Mouse (Mus musculus) G1E (cell line): Measurements from ENCODE around the gene Kcnc1. TPM values are rescaled to one million over a fixed set of nuclear protein-coding genes. Genes with fewer than 3 reads are reported as not detected.
A peak's percentile ranks its signal among the peaks of the same experiment; 100 is the strongest.

ENCODE experiments used
- ATAC-seq: 2 replicates; pipeline ENCODE4 v1.8.0; 2016; ENCODE audit warnings: mild to moderate bottlenecking; ENCODE audit not compliant: insufficient number of reproducible peaks, poor library complexity, low FRiP score, severe bottlenecking; ENCODE audit errors: extremely low read depth
- DNase-seq: peaks from one replicate; pipeline ENCODE4 v3.0.0; 2012; ENCODE audit warnings: low spot score
- H3K27me3 ChIP-seq: 2 replicates; pipeline ENCODE4 v1.6.1; 2012; ENCODE audit warnings: mild to moderate bottlenecking, low read length, inconsistent platforms; ENCODE audit not compliant: insufficient read depth
- H3K36me3 ChIP-seq: replicated peaks from 2 replicates; pipeline ENCODE3; 2012; ENCODE audit warnings: mild to moderate bottlenecking, inconsistent platforms
- H3K4me1 ChIP-seq: 2 replicates; pipeline ENCODE4 v1.6.1; 2012; ENCODE audit warnings: low read depth, low read length, inconsistent platforms, mixed read lengths; ENCODE audit not compliant: insufficient read depth
- H3K4me3 ChIP-seq: 2 replicates; pipeline ENCODE4 v1.5.1; 2012; ENCODE audit warnings: low read depth, mild to moderate bottlenecking, inconsistent platforms, low read length, moderate library complexity, mixed read lengths
- H3K9me3 ChIP-seq: replicated peaks from 2 replicates; pipeline ENCODE4 v1.6.1; 2012; ENCODE audit warnings: inconsistent platforms
- CTCF ChIP-seq: IDR thresholded peaks from 2 replicates; pipeline ENCODE4 v1.5.1; 2012; ENCODE audit warnings: low read depth, low read length, inconsistent platforms, mixed read lengths
- GATA1 ChIP-seq: IDR thresholded peaks from 2 replicates; pipeline ENCODE4 v1.6.1; 2012; ENCODE audit warnings: borderline replicate concordance, low read length, inconsistent platforms, mixed read lengths
- GATA2 ChIP-seq: IDR thresholded peaks from 2 replicates; pipeline ENCODE4 v1.6.1; 2012; ENCODE audit warnings: low read depth, low read length, inconsistent platforms, borderline replicate concordance
- POLR2AphosphoS5 ChIP-seq: IDR thresholded peaks from 2 replicates; pipeline ENCODE4 v1.6.1; 2012; ENCODE audit warnings: low read depth, low read length, inconsistent platforms; ENCODE audit not compliant: insufficient replicate concordance
- TAL1 ChIP-seq: conservative IDR thresholded peaks from 2 replicates; pipeline ENCODE4 v1.6.1; 2012; ENCODE audit warnings: low read depth, low read length, inconsistent platforms, mixed read lengths
- polyA plus RNA-seq: library from polyadenylated mRNA; stranded (reverse); fragments of >175 nt; gene quantifications from 2 replicates; pipeline ENCODE4 v1.2.3, GENCODE M21; 2012
- total RNA-seq, 2 experiments: library from RNA; stranded (forward) in 1 of 2; stranded (reverse) in 1 of 2; fragments of 200-1000 nt in 1 of 2; fragments of >200 nt in 1 of 2; fragmentation: Nextera tagmentation in 1 of 2; gene quantifications; 2 replicates each; pipeline ENCODE4 v1.2.3; 2014 to 2017

Gene Kcnc1
- total RNA-seq (2014; fragmentation: Nextera tagmentation) = not detected in 2 replicates
- 0.06 and 0.11 TPM in 2 replicates for total RNA-seq (2017)
- not detected in 2 replicates for polyA plus RNA-seq

- ATAC-seq (no peak), DNase-seq (no peak)
- Histone ChIP-seq H3K4me3 (no peak within 1 kb of the TSS; the same call in 1 of the 2 replicates), H3K4me1 (no peaks in the 10 kb centered on the region), H3K36me3 (no peaks in the 10 kb centered on the region), H3K9me3 (peaks cover 23% of the 10 kb centered on the region), H3K27me3 (peaks cover 3% of the 10 kb centered on the region; the same call in 1 of the 2 replicates)
- no peak for TF ChIP-seq TAL1
- TF ChIP-seq GATA2 = no peak
- no peak for TF ChIP-seq GATA1
- TF ChIP-seq POLR2AphosphoS5 = no peak
Measured at GRCm38 (mm10) chr7:46396231-46396927, at the start of gene Kcnc1. Kcnc1 (plus strand) TSS chr7:46396497.

- Histone ChIP-seq H3K27me3 (peaks cover 6% of the 10 kb centered on the region; the same call in 1 of the 2 replicates), H3K9me3 (no peaks in the 10 kb centered on the region), H3K36me3 (no peaks in the 10 kb centered on the region), H3K4me1 (no peaks in the 10 kb centered on the region), H3K4me3 (no peak overlapping the region)
- ATAC-seq = no peak
- no peak for DNase-seq
- TF ChIP-seq GATA2 (no peak), TAL1 (no peak), CTCF (no peak), GATA1 (no peak), POLR2AphosphoS5 (no peak)
Measured at GRCm38 (mm10) chr7:46347692-46348091, 48.6 kb upstream of the Kcnc1 start.

GRCm38 (mm10) chr7:46348813-46349212 lies 47.5 kb upstream of the Kcnc1 start:
- H3K4me1 ChIP-seq = no peaks in the 10 kb centered on the region
- DNase-seq = no peak
- H3K9me3 ChIP-seq = no peaks in the 10 kb centered on the region
- H3K36me3 ChIP-seq = no peaks in the 10 kb centered on the region
- H3K4me3 ChIP-seq = no peak overlapping the region
- TF ChIP-seq POLR2AphosphoS5 (no peak), GATA2 (no peak), GATA1 (no peak), TAL1 (no peak), CTCF (no peak)
- peaks cover 9% of the 10 kb centered on the region; the same call in 1 of the 2 replicates for H3K27me3 ChIP-seq
- ATAC-seq = no peak

- Histone ChIP-seq H3K27me3 (peaks cover 9% of the 10 kb centered on the region; the same call in 1 of the 2 replicates), H3K36me3 (no peaks in the 10 kb centered on the region), H3K9me3 (no peaks in the 10 kb centered on the region), H3K4me1 (no peaks in the 10 kb centered on the region), H3K4me3 (no peak overlapping the region)
- TF ChIP-seq GATA1 = no peak
- DNase-seq (no peak), ATAC-seq (no peak)
Measured at GRCm38 (mm10) chr7:46350119-46350702, 46.1 kb upstream of the Kcnc1 start.

GRCm38 (mm10) chr7:46352748-46353147 lies 43.5 kb upstream of the Kcnc1 start:
- no peak for ATAC-seq
- Histone ChIP-seq H3K4me1 (no peaks in the 10 kb centered on the region), H3K4me3 (no peak overlapping the region), H3K36me3 (no peaks in the 10 kb centered on the region), H3K9me3 (no peaks in the 10 kb centered on the region), H3K27me3 (peaks cover 9% of the 10 kb centered on the region; the same call in 1 of the 2 replicates)
- TF ChIP-seq POLR2AphosphoS5 (no peak), CTCF (no peak), GATA2 (no peak), GATA1 (no peak), TAL1 (no peak)
- no peak for DNase-seq

- DNase-seq (no peak), ATAC-seq (no peak)
- Histone ChIP-seq H3K27me3 (peaks cover 9% of the 10 kb centered on the region; the same call in 1 of the 2 replicates), H3K4me1 (no peaks in the 10 kb centered on the region), H3K36me3 (no peaks in the 10 kb centered on the region), H3K9me3 (no peaks in the 10 kb centered on the region), H3K4me3 (no peak overlapping the region)
- no peak for TF ChIP-seq TAL1
- TF ChIP-seq POLR2AphosphoS5 = no peak
- no peak for TF ChIP-seq CTCF
- TF ChIP-seq GATA2 = no peak
- no peak for TF ChIP-seq GATA1
Measured at GRCm38 (mm10) chr7:46353216-46353615, 43.1 kb upstream of the Kcnc1 start.

GRCm38 (mm10) chr7:46353875-46354274 lies 42.4 kb upstream of the Kcnc1 start:
- no peak overlapping the region for H3K4me3 ChIP-seq
- no peaks in the 10 kb centered on the region for H3K9me3 ChIP-seq
- H3K27me3 ChIP-seq = peaks cover 10% of the 10 kb centered on the region; the same call in 1 of the 2 replicates
- ATAC-seq (0 out of 2 replicates have a peak, but pooled peaks have one; percentile 15), DNase-seq (no peak)
- no peaks in the 10 kb centered on the region for H3K4me1 ChIP-seq
- TF ChIP-seq CTCF = no peak
- no peak for TF ChIP-seq GATA2
- no peak for TF ChIP-seq TAL1
- TF ChIP-seq POLR2AphosphoS5 = no peak
- TF ChIP-seq GATA1 = no peak
- no peaks in the 10 kb centered on the region for H3K36me3 ChIP-seq
